Mouse (Mus musculus): ENCODE measurements around the gene Ttc9. TPM values are rescaled to one million over a fixed set of nuclear protein-coding genes. Genes with fewer than 3 reads are reported as not detected.

The Ttc9 gene
- total RNA-seq, 2 experiments from 2014 or later, result 6.0 to 8.9 TPM

Other genes with a start within 250 kb of the Ttc9 start
- gene Adam4, start 209.3 kb upstream of the Ttc9 start, total RNA-seq (2021), result 1 to 10 TPM in 1 of 2 experiments, under 1 TPM in 1; 0.69 to 1.0 TPM
- 10 to 100 TPM; 81.3 to 89.9 TPM for gene Cox16, start 146.1 kb upstream of the Ttc9 start, total RNA-seq (2021)
- gene Gm20498, start 98.3 kb upstream of the Ttc9 start, total RNA-seq (2021), result 10 to 100 TPM; 39.3 to 39.4 TPM
- 10 to 100 TPM; 36.1 to 40.4 TPM for gene Synj2bp, start 98.3 kb upstream of the Ttc9 start, total RNA-seq (2021)
- not detected for gene Adam21, start 62.8 kb upstream of the Ttc9 start, total RNA-seq (2021)
- gene Med6, start 36.2 kb upstream of the Ttc9 start, total RNA-seq (2021), result 10 to 100 TPM; 11.7 to 11.9 TPM
- gene Map3k9, start 149.9 kb downstream of the Ttc9 start, total RNA-seq (2021), result under 1 TPM; 0.07 to 0.14 TPM
- 10 to 100 TPM; 45.3 to 52.3 TPM for gene Pcnx, start 228.8 kb downstream of the Ttc9 start, total RNA-seq (2021)